Mouse (Mus musculus): ENCODE results near the gene Irf7.

DNA sequence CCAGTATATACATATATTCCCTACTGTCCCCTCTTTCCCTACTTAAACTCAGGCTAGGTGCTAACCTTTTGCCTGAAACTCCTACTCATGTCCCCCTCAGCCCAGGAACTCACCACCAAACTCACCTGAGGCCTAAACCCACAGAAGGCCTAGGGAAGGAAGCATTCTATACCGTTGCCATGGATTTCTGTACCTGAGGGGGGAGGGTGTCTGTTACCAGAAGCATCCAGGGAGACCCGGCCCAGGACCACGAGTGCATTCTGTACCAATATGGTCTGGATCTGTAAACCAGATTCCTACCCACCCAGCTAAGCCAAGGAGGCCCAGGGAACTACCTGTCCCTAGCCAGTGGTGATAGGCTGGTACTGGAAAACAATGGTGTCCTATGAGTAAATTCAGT is 52.0 kb downstream of the Irf7 start:
- TF ChIP-seq MYOG (IDR thresholded peaks at IDR 0.05; ENCODE audit: control insufficient read depth, extremely low read depth, insufficient read length): no peak
- TF ChIP-seq CTCF (IDR thresholded peaks at IDR 0.05; ENCODE audit: control insufficient read depth, insufficient read depth, insufficient read length): no peak
- no peak for TF ChIP-seq MYOD1 (IDR thresholded peaks at IDR 0.05; ENCODE audit: control insufficient read depth, insufficient read length, low read depth)
- TF ChIP-seq FOSL1 (IDR thresholded peaks at IDR 0.05; ENCODE audit: insufficient read depth, low read length, poor library complexity, severe bottlenecking): no peak
